Mouse (Mus musculus) liver, adult 2 months (tissue): ENCODE data around the gene Dnajc8. TPM values are rescaled to one million over a fixed set of nuclear protein-coding genes. Genes with fewer than 3 reads are reported as not detected.

Experiments used
- DNase-seq: peaks from one replicate; pipeline ENCODE4 v3.0.0-alpha.2; 2011; ENCODE audit warnings: low read depth, low spot score; ENCODE audit errors: extremely low read depth
- H3K27ac ChIP-seq: fragments of 200-500 bp; replicated peaks from 2 replicates; pipeline ENCODE4 v1.5.1; 2012; ENCODE audit warnings: low read depth, mild to moderate bottlenecking, control low read depth, inconsistent platforms, low read length; ENCODE audit not compliant: insufficient read depth
- H3K27me3 ChIP-seq: fragments of 200-500 bp; 2 replicates; pipeline ENCODE4 v1.6.1; 2012; ENCODE audit warnings: mild to moderate bottlenecking, moderate library complexity, low read length, inconsistent platforms; ENCODE audit not compliant: control insufficient read depth, insufficient read depth
- H3K36me3 ChIP-seq: fragments of 200-500 bp; 2 replicates; pipeline ENCODE4 v1.6.1; 2012; ENCODE audit warnings: low read length, inconsistent platforms; ENCODE audit not compliant: control insufficient read depth, insufficient read depth
- H3K4me1 ChIP-seq: fragments of 200-500 bp; 2 replicates; pipeline ENCODE4 v1.6.1; 2011; ENCODE audit warnings: low read length; ENCODE audit not compliant: control insufficient read depth, insufficient read depth
- H3K4me3 ChIP-seq: fragments of 200-500 bp; 2 replicates; pipeline ENCODE4 v1.5.1; 2011; ENCODE audit warnings: low read depth, mild to moderate bottlenecking, control low read depth, low read length, moderate library complexity; ENCODE audit not compliant: insufficient read depth
- H3K79me2 ChIP-seq: fragments of 200-500 bp; 2 replicates; pipeline ENCODE4 v1.6.1; 2012; ENCODE audit warnings: inconsistent platforms, mild to moderate bottlenecking, low read length, moderate library complexity; ENCODE audit not compliant: control insufficient read depth, insufficient read depth
- H3K9ac ChIP-seq: fragments of 200-500 bp; 2 replicates; pipeline ENCODE4 v1.6.1; 2012; ENCODE audit warnings: low read depth, mild to moderate bottlenecking, control low read depth, inconsistent platforms, low read length
- CTCF ChIP-seq: fragments of 200-500 bp; IDR thresholded peaks from 2 replicates; pipeline ENCODE4 v1.5.1; 2011; ENCODE audit warnings: low read depth, low read length, control low read depth
- POLR2A ChIP-seq: fragments of 200-500 bp; IDR thresholded peaks from 2 replicates; pipeline ENCODE4 v1.6.1; 2011; ENCODE audit warnings: low read length, control low read depth; ENCODE audit not compliant: insufficient read depth; ENCODE audit errors: extremely low read depth
- WGBS: fragments of 180-500 bp; shearing (Covaris S2); methylation state at CpG from one replicate; pipeline ENCODE4 v1.1.7; 2018; 5-methylcytosine and 5-hydroxymethylcytosine counted together
- polyA plus RNA-seq: library from polyadenylated mRNA; depleted of rRNA; stranded (reverse); fragments of >200 nt; gene quantifications from 2 replicates; pipeline ENCODE4 v1.2.3, GENCODE M21; 2012
- total RNA-seq: library from RNA; depleted of rRNA; stranded (reverse); fragments of >200 nt; gene quantifications from 2 replicates; pipeline ENCODE4 v1.2.3, GENCODE M21; 2014

Gene Dnajc8
- total and polyA plus RNA-seq, 2 experiments = 10.4 to 26.1 TPM

GRCm38 (mm10) chr4:132505034-132505738 lies 30.2 kb upstream of the Dnajc8 start:
- Histone ChIP-seq H3K36me3 (peaks cover 2% of the 10 kb centered on the region; the same call in 1 of the 2 replicates), H3K4me1 (peaks cover 4% of the 10 kb centered on the region), H3K27ac (no peak overlapping the region), H3K9ac (no peak overlapping the region), H3K27me3 (no peaks in the 10 kb centered on the region), H3K79me2 (peaks cover 32% of the 10 kb centered on the region; the same call in 1 of the 2 replicates), H3K4me3 (no peak overlapping the region)
- TF ChIP-seq CTCF = no peak
- no peak for TF ChIP-seq POLR2A
- WGBS = 70% methylated on average over 6 of the region's 6 CpGs
- DNase-seq = no peak

- WGBS = 87% methylated on average over 10 of the region's 10 CpGs
- no peak for DNase-seq
- H3K27ac ChIP-seq = no peak overlapping the region
- H3K4me3 ChIP-seq = no peak overlapping the region
- H3K36me3 ChIP-seq = peaks cover 2% of the 10 kb centered on the region; the same call in 1 of the 2 replicates
- TF ChIP-seq CTCF (no peak), POLR2A (no peak)
- no peaks in the 10 kb centered on the region for H3K27me3 ChIP-seq
- peaks cover 4% of the 10 kb centered on the region for H3K4me1 ChIP-seq
- peaks cover 32% of the 10 kb centered on the region; the same call in 1 of the 2 replicates for H3K79me2 ChIP-seq
- no peak overlapping the region for H3K9ac ChIP-seq
Measured at GRCm38 (mm10) chr4:132505800-132506199, 29.6 kb upstream of the Dnajc8 start.

GRCm38 (mm10) chr4:132506250-132506649 lies 29.1 kb upstream of the Dnajc8 start:
- 96% methylated on average over 6 of the region's 6 CpGs for WGBS
- Histone ChIP-seq H3K79me2 (peaks cover 32% of the 10 kb centered on the region; the same call in 1 of the 2 replicates), H3K4me3 (no peak overlapping the region), H3K27me3 (no peaks in the 10 kb centered on the region), H3K9ac (no peak overlapping the region), H3K4me1 (peaks cover 4% of the 10 kb centered on the region), H3K36me3 (peaks cover 2% of the 10 kb centered on the region; the same call in 1 of the 2 replicates), H3K27ac (no peak overlapping the region)
- TF ChIP-seq POLR2A (no peak), CTCF (no peak)
- no peak for DNase-seq

- Histone ChIP-seq H3K4me1 (peaks cover 4% of the 10 kb centered on the region), H3K36me3 (no peaks in the 10 kb centered on the region), H3K27me3 (no peaks in the 10 kb centered on the region), H3K9ac (no peak overlapping the region), H3K4me3 (no peak overlapping the region), H3K27ac (no peak overlapping the region), H3K79me2 (peaks cover 32% of the 10 kb centered on the region; the same call in 1 of the 2 replicates)
- TF ChIP-seq POLR2A (no peak), CTCF (no peak)
- no peak for DNase-seq
- WGBS = 79% methylated on average over 2 of the region's 2 CpGs
Measured at GRCm38 (mm10) chr4:132507210-132507609, 28.1 kb upstream of the Dnajc8 start.

GRCm38 (mm10) chr4:132509621-132510296 lies 25.6 kb upstream of the Dnajc8 start:
- TF ChIP-seq CTCF = no peak
- TF ChIP-seq POLR2A = 0 out of 2 replicates have a peak, but pooled peaks have one; percentile 0
- Histone ChIP-seq H3K79me2 (peaks cover 27% of the 10 kb centered on the region; the same call in 1 of the 2 replicates), H3K9ac (peak overlapping the region; percentile 86), H3K4me1 (peaks cover 6% of the 10 kb centered on the region), H3K4me3 (peak overlapping the region; percentile 82), H3K36me3 (no peaks in the 10 kb centered on the region), H3K27me3 (no peaks in the 10 kb centered on the region), H3K27ac (peak overlapping the region; percentile 53)
- no peak for DNase-seq
- WGBS = 1% methylated on average over 51 of the region's 52 CpGs
